Mouse (Mus musculus): ENCODE data around the gene Suv39h2. TPM values are rescaled to one million over a fixed set of nuclear protein-coding genes. Genes with fewer than 3 reads are reported as not detected.

The Suv39h2 gene
- total RNA-seq, 4 experiments from 2014 or later = 2.8 to 4.1 (median 3.6) TPM

GRCm38 (mm10) chr2:3423841-3424578, 50.8 kb downstream of the Suv39h2 start, which contains the start of gene Dclre1c:
Dclre1c (plus strand) TSS chr2:3424131.
- peak; percentile 70 to 94 for DNase-seq (ENCODE audit: low spot score in 2 of 2)

- no peak for DNase-seq (ENCODE audit: low spot score in 2 of 2)
These were observed 52.3 kb downstream of the Suv39h2 start, which contains the start of gene Meig1 for GRCm38 (mm10) chr2:3422548-3422947. Meig1 (minus strand) TSS chr2:3422648.

- DNase-seq (ENCODE audit: low spot score in 2 of 2) = no peak
These were observed 54.7 kb downstream of the Suv39h2 start for GRCm38 (mm10) chr2:3420157-3420556.

GRCm38 (mm10) chr2:3418883-3419431, 55.9 kb downstream of the Suv39h2 start:
- peak; percentile 85 to 93 for DNase-seq (ENCODE audit: low spot score in 2 of 2)

- DNase-seq (ENCODE audit: low spot score in 2 of 2) = no peak
These were observed 59.2 kb downstream of the Suv39h2 start for GRCm38 (mm10) chr2:3415676-3416075.

GRCm38 (mm10) chr2:3414241-3414640, 60.6 kb downstream of the Suv39h2 start:
- DNase-seq (ENCODE audit: low spot score in 2 of 2) = peak in 1 of 2 experiments; percentile 41

- no peak for DNase-seq (ENCODE audit: low spot score in 2 of 2)
These were observed 67.1 kb downstream of the Suv39h2 start for GRCm38 (mm10) chr2:3407756-3408155.

GRCm38 (mm10) chr2:3405981-3406380, 68.8 kb downstream of the Suv39h2 start:
- no peak for DNase-seq (ENCODE audit: low spot score in 2 of 2)

Other genes starting within 250 kb of the Suv39h2 start
- 10 to 100 TPM; 86.3 to 98.2 (median 91.2) TPM for gene Nmt2, start 190.8 kb downstream of the Suv39h2 start, total RNA-seq (2022)
- gene Rpp38, start 142.4 kb downstream of the Suv39h2 start, total RNA-seq (2022) = 10 to 100 TPM; 10.0 to 12.3 (median 10.1) TPM
- 1 to 10 TPM in 2 of 4 experiments, not detected in 2; 1.0 to 1.6 TPM for gene Acbd7, start 138.9 kb downstream of the Suv39h2 start, total RNA-seq (2022)
- not detected for gene Olah, start 77.8 kb downstream of the Suv39h2 start, total RNA-seq (2022)
- 1 to 10 TPM; 1.1 to 4.1 (median 1.9) TPM for gene Meig1, start 52.4 kb downstream of the Suv39h2 start, total RNA-seq (2022)
- gene Dclre1c, start 50.9 kb downstream of the Suv39h2 start, total RNA-seq (2022) = 10 to 100 TPM; 10.3 to 13.9 (median 10.9) TPM
- 1 to 10 TPM; 4.3 to 5.6 (median 4.6) TPM for gene Gm45902, start 37.8 kb upstream of the Suv39h2 start, total RNA-seq (2022)
- gene Hspa14, start 37.8 kb upstream of the Suv39h2 start, total RNA-seq (2022) = 10 to 100 TPM; 45.6 to 51.2 (median 48.0) TPM
- gene Cdnf, start 38.0 kb upstream of the Suv39h2 start, total RNA-seq (2022) = 1 to 10 TPM; 1.2 to 2.5 (median 1.8) TPM
- 1 to 10 TPM; 7.1 to 9.5 (median 8.3) TPM for gene Fam107b, start 95.5 kb upstream of the Suv39h2 start, total RNA-seq (2022)

Data from left cerebral cortex, adult 8-10 months (tissue).